Mouse (Mus musculus): ENCODE results near the gene Psmd1.

GRCm38 (mm10) chr1:86154133-86154823 lies 90.1 kb downstream of the Psmd1 start, which contains the start of gene Armc9:
- TF ChIP-seq USF1 (IDR thresholded peaks at IDR 0.05; ENCODE audit: low read depth) (peak; percentile 98), CTCF (IDR thresholded peaks at IDR 0.05; ENCODE audit: control insufficient read depth, insufficient read depth, insufficient read length) (no peak), MYOG (IDR thresholded peaks at IDR 0.05; ENCODE audit: control insufficient read depth, extremely low read depth, insufficient read length) (no peak), MYOD1 (IDR thresholded peaks at IDR 0.05; ENCODE audit: control insufficient read depth, insufficient read length, low read depth) (no peak), MAX (IDR thresholded peaks at IDR 0.05) (peak; percentile 72), FOSL1 (IDR thresholded peaks at IDR 0.05; ENCODE audit: insufficient read depth, low read length, poor library complexity, severe bottlenecking) (no peak), CEBPB (IDR thresholded peaks at IDR 0.05; ENCODE audit: low read depth) (no peak)

Data from C2C12 (cell line).